Mouse (Mus musculus) forebrain, embryonic 11.5 days (tissue): ENCODE measurements around the gene Dlgap4. TPM values are rescaled to one million over a fixed set of nuclear protein-coding genes. Genes with fewer than 3 reads are reported as not detected.
A peak's percentile ranks its signal among the peaks of the same experiment; 100 is the strongest.
"Not testable (repeated sequence)": the region's sequence is repeated elsewhere in the genome, so short reads cannot be mapped to it uniquely, and the experiment has no call there.

Experiments used
- ATAC-seq: fragments of 200-750 bp; cut with Nextera tagmentation; replicated peaks from 2 replicates; pipeline ENCODE4 v1.8.0; 2017; ENCODE audit warnings: moderate TSS enrichment; ENCODE audit not compliant: low FRiP score
- DNase-seq: peaks from one replicate; pipeline ENCODE4 v3.0.0-alpha.2; 2017; ENCODE audit warnings: low spot score
- H3K27ac ChIP-seq: fragments of 300-500 bp; sonication (generic); 2 replicates; pipeline ENCODE4 v1.5.1; 2014; ENCODE audit warnings: low read depth, low read length
- H3K27me3 ChIP-seq: fragments of 300-500 bp; sonication (generic); 2 replicates; pipeline ENCODE4 v1.6.1; 2014; ENCODE audit warnings: mild to moderate bottlenecking, low read length, mixed read lengths; ENCODE audit not compliant: control insufficient read depth, insufficient read depth
- H3K36me3 ChIP-seq: fragments of 300-500 bp; sonication (generic); 2 replicates; pipeline ENCODE4 v1.6.1; 2014; ENCODE audit warnings: mild to moderate bottlenecking, low read length, moderate library complexity, mixed read lengths; ENCODE audit not compliant: control insufficient read depth, insufficient read depth
- H3K4me1 ChIP-seq: fragments of 300-500 bp; sonication (generic); replicated peaks from 2 replicates; pipeline ENCODE4 v1.6.1; 2014; ENCODE audit warnings: low read length, mixed read lengths; ENCODE audit not compliant: control insufficient read depth, insufficient read depth
- H3K4me2 ChIP-seq: fragments of 300-500 bp; sonication (generic); 2 replicates; pipeline ENCODE4 v1.6.1; 2014; ENCODE audit warnings: low read depth, mild to moderate bottlenecking, low read length, moderate library complexity, mixed read lengths; ENCODE audit not compliant: severe bottlenecking
- H3K4me3 ChIP-seq: fragments of 300-500 bp; sonication (generic); 2 replicates; pipeline ENCODE4 v1.5.1; 2014; ENCODE audit warnings: low read depth, low read length
- H3K9ac ChIP-seq: fragments of 300-500 bp; sonication (generic); 2 replicates; pipeline ENCODE4 v1.6.1; 2014; ENCODE audit warnings: low read length
- H3K9me3 ChIP-seq: fragments of 300-500 bp; sonication (generic); 2 replicates; pipeline ENCODE4 v1.6.1; 2016; ENCODE audit warnings: low read length, mixed read lengths; ENCODE audit not compliant: control insufficient read depth
- WGBS: fragments of 180-500 bp; shearing (Covaris S2); extraction: QIAGEN DNeasy Blood & Tissue Kit; methylation state at CpG from one replicate; pipeline ENCODE4 v1.1.7; 2014; 5-methylcytosine and 5-hydroxymethylcytosine counted together
- polyA plus RNA-seq: library from polyadenylated mRNA; unstranded; fragments of >200 nt; fragmentation: Nextera tagmentation; extraction: Ambion mirVana; gene quantifications from 2 replicates; pipeline ENCODE4 v1.2.1, GENCODE M21; 2014

Dlgap4 gene
- polyA plus RNA-seq, 1 experiment from 2014 or later = 140 TPM

DNA sequence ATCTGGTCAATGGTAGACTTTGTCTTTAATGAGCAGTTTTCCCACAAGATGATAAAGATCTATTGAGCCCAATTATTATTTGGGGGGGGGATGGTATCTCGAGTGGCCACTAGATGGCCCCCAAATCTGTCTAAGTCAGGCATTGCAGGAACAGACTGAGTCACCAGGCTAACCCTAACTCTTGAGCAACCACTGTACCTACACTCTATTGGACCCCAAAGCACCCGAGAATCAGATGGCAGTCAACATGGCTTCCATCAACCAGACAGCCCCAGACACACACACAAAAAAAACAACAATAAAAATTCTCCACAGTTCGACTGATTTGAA lies 174.2 kb downstream of the Dlgap4 start:
- no peak overlapping the region for H3K9ac ChIP-seq
- ATAC-seq (no peak), DNase-seq (no peak)
- no peaks in the 10 kb centered on the region for H3K36me3 ChIP-seq
- 45% methylated on average over 3 of the region's 3 CpGs for WGBS
- no peaks in the 10 kb centered on the region for H3K27me3 ChIP-seq
- H3K9me3 ChIP-seq = peaks cover 4% of the 10 kb centered on the region; the same call in 1 of the 2 replicates
- no peak overlapping the region for H3K4me2 ChIP-seq
- H3K27ac ChIP-seq = no peak overlapping the region
- no peak overlapping the region for H3K4me3 ChIP-seq
- no peaks in the 10 kb centered on the region for H3K4me1 ChIP-seq

DNA sequence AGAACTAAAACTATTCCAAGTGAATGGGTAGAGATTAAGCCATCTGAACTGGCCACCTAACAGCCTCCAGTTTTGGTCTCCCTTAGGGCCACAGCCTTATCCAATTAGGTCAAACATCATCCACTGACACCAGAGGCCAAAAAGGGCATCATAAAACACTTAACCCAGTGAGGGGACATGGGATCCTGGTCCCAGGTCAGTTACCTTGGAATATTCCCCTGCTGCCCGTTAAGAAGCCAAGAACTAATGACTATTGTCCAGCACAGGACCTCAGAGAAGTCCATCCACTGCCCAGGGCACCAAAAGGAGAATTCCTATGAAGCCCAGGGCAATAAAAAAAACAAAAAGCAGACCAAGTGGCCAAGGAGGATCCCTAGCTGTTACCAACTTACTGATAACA lies 175.3 kb downstream of the Dlgap4 start:
- H3K4me1 ChIP-seq = no peaks in the 10 kb centered on the region
- 63% methylated on average over 1 of the region's 1 CpGs for WGBS
- peaks cover 4% of the 10 kb centered on the region; the same call in 1 of the 2 replicates for H3K9me3 ChIP-seq
- H3K36me3 ChIP-seq = no peaks in the 10 kb centered on the region
- no peak for DNase-seq
- no peak overlapping the region for H3K9ac ChIP-seq
- H3K27ac ChIP-seq = no peak overlapping the region
- no peaks in the 10 kb centered on the region for H3K27me3 ChIP-seq
- ATAC-seq = no peak
- H3K4me2 ChIP-seq = no peak overlapping the region
- H3K4me3 ChIP-seq = no peak overlapping the region

DNA sequence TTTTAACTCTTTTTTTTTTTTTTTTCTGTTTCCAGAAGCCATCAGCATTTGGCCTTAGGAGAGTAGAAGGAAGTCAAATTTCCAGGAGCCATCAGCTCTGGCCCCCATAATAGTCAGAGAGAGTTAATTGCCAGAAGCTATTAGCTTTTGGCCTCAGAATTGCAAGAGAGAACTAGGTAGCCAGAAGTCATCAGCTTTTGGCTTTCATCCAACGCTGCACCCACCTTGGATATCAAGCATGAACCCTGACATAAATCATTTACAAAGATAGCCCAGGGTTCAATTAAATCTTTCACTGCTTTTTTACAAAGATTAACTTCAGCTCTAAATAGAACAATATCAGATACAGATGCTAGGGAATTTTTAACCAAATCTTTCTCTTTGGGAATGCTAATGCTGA lies 185.0 kb downstream of the Dlgap4 start:
- 89% methylated on average over 1 of the region's 1 CpGs for WGBS
- Histone ChIP-seq H3K9me3 (no peaks in the 10 kb centered on the region; the same call in 1 of the 2 replicates), H3K36me3 (no peaks in the 10 kb centered on the region), H3K27ac (no peak overlapping the region), H3K4me1 (no peaks in the 10 kb centered on the region), H3K27me3 (no peaks in the 10 kb centered on the region), H3K9ac (no peak overlapping the region), H3K4me3 (no peak overlapping the region), H3K4me2 (no peak overlapping the region)
- ATAC-seq (no peak), DNase-seq (no peak)

DNA sequence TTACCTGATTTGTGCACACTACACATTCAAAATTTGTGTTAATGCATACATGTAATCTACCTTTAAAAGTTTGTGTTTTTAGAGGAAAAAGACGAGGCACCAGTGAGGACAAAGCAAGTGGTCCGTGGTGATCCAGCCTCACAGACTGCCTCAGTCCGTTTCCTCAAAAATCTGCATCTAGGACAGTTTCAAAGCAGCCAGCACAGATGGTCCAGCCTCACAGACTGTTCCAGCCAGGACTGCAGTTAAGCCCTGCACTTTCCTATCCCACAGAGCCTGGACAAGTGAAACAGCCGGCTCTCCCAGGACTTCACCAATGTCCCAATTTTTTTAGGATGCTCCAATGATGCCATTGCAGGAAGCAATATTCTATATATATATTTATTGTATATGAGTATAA lies 187.5 kb downstream of the Dlgap4 start:
- WGBS = 70% methylated on average over 4 of the region's 4 CpGs
- DNase-seq (no peak), ATAC-seq (no peak)
- no peaks in the 10 kb centered on the region for H3K27me3 ChIP-seq
- H3K4me2 ChIP-seq = no peak overlapping the region
- H3K9ac ChIP-seq = no peak overlapping the region
- H3K36me3 ChIP-seq = no peaks in the 10 kb centered on the region
- H3K4me1 ChIP-seq = no peaks in the 10 kb centered on the region
- no peak overlapping the region for H3K27ac ChIP-seq
- H3K4me3 ChIP-seq = no peak overlapping the region
- H3K9me3 ChIP-seq = no peaks in the 10 kb centered on the region; the same call in 1 of the 2 replicates

DNA sequence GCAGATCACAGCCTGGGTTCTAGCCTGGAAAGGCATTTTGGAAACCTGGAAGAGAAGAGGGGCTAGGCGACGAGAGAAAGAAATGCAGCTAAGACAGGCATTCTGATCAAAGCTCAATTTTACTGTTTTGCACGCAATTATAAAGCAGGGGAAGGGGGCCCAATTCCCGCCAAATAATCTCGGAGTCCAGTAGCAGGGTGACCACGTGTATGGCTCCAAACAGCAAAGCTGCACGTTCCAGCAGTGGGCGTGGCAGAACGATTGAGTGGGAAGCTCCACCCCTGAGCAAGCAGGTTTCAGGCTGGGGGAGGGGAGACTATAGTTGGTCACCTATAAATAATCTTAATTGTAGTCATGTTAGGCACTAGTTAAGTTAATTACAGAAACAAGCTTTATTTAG lies 188.6 kb downstream of the Dlgap4 start:
- H3K4me3 ChIP-seq, H3K27ac ChIP-seq, H3K9me3 ChIP-seq, DNase-seq, H3K36me3 ChIP-seq, H3K9ac ChIP-seq, H3K4me1 ChIP-seq, ATAC-seq, H3K27me3 ChIP-seq, H3K4me2 ChIP-seq: not testable (repeated sequence)
- 53% methylated on average over 9 of the region's 9 CpGs for WGBS

DNA sequence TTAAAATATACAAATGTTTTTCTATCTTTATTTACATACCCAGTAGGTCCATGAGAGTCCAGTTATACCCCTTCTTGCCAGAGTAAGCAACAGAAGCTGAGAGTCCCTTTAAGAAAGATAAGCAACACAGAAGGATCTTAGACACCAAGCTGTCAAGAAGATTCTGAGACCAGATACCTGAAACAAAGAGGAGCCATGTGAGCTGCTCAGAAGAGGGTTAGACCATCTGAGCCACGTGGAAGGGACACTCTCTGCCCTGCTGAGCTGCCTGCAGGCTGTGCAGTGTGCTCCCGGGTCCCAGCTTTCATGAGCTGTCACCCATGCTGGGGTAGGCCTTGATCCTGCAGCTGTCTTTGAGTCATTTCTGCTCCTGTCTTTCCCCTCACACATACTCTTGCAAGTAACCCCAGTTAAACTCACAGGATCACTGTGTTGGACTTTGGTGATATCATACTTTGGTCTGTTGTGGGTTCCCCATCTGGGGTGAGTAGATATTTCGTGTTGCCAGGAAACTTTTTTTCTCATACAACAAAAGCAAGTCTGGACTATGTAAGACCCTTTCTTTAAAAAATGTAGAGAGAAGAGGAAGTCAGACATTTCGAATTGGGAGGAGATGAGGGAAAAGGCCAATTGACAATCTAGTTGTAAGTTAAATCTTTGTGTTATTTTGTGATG lies 190.3 kb downstream of the Dlgap4 start:
- no peak overlapping the region for H3K4me3 ChIP-seq
- no peak overlapping the region for H3K27ac ChIP-seq
- no peak for ATAC-seq
- no peaks in the 10 kb centered on the region for H3K9me3 ChIP-seq
- DNase-seq = no peak
- no peak overlapping the region for H3K9ac ChIP-seq
- H3K36me3 ChIP-seq = no peaks in the 10 kb centered on the region
- no peak overlapping the region for H3K4me2 ChIP-seq
- WGBS = 64% methylated on average over 4 of the region's 4 CpGs
- no peaks in the 10 kb centered on the region for H3K4me1 ChIP-seq
- H3K27me3 ChIP-seq = no peaks in the 10 kb centered on the region

DNA sequence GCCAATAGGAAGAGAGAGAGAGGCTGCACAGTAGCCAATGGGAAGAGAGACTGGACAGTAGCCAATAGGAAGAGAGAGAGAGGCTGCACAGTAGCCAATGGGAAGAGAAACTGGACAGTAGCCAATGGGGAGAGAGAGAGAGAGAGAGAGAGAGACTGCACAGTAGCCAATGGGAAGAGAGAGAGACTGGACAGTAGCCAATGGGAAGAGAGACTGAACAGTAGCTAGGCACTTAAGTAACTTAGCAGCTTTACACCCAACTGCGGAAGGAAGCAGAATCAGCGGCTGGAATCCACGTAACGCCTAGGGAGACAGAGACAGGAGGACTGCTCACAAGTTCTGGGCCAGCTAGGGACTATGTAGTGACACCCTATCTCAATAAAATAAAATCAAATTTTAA lies 191.1 kb downstream of the Dlgap4 start:
- no peaks in the 10 kb centered on the region for H3K4me1 ChIP-seq
- H3K36me3 ChIP-seq = no peaks in the 10 kb centered on the region
- H3K4me2 ChIP-seq = no peak overlapping the region
- ATAC-seq = no peak
- H3K9ac ChIP-seq = no peak overlapping the region
- H3K4me3 ChIP-seq = no peak overlapping the region
- no peak for DNase-seq
- WGBS = 88% methylated on average over 4 of the region's 4 CpGs
- no peak overlapping the region for H3K27ac ChIP-seq
- H3K27me3 ChIP-seq = no peaks in the 10 kb centered on the region
- H3K9me3 ChIP-seq = no peaks in the 10 kb centered on the region

DNA sequence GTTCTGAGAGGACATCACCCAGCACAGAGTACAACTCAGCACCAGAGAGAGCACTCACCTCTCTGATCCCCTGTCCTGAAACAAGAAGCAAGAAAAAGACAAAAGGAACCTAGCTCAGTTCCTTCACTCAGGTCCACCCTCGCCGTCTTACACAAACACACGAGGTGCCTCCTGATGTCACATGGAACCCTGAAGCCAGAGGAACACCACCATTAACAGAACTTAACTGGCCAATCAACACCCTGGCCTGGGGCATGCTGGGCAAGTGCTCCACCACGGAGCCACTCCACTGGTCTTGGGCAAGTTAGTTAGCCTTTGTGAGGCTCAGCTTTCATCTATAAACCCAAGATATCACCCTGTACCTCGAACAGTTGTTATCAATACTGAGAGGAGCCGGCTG lies 193.4 kb downstream of the Dlgap4 start:
- H3K27me3 ChIP-seq = no peaks in the 10 kb centered on the region
- H3K4me3 ChIP-seq = no peak overlapping the region
- no peaks in the 10 kb centered on the region for H3K36me3 ChIP-seq
- H3K9ac ChIP-seq = no peak overlapping the region
- DNase-seq = no peak
- H3K27ac ChIP-seq = no peak overlapping the region
- no peak for ATAC-seq
- H3K4me1 ChIP-seq = no peaks in the 10 kb centered on the region
- H3K4me2 ChIP-seq = no peak overlapping the region
- WGBS = 69% methylated on average over 6 of the region's 6 CpGs
- H3K9me3 ChIP-seq = no peaks in the 10 kb centered on the region

DNA sequence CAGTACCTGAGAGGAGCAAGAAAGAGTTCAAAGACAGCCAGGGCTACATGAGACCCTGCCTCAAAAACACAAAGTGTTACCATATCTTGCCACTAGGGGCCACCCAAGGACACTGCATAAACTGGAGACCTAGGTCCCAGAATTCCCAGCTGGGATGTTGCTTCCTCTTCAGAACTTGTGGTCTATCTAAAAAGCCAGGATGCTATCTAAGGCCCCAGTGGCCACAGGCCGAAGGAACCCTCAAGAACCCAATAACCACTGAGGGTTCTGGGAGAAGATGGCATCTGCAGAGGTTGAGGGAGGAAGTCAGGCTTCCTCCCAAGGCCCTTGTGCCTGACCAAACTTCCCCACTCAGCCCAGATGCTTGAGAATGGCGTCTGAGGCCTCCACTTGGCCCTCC lies 196.1 kb downstream of the Dlgap4 start:
- Histone ChIP-seq H3K36me3 (no peaks in the 10 kb centered on the region), H3K9me3 (no peaks in the 10 kb centered on the region), H3K9ac (no peak overlapping the region), H3K27ac (no peak overlapping the region), H3K4me3 (no peak overlapping the region), H3K4me1 (no peaks in the 10 kb centered on the region), H3K4me2 (no peak overlapping the region), H3K27me3 (no peaks in the 10 kb centered on the region)
- 0 out of 2 replicates have a peak, but pooled peaks have one; percentile 39 for ATAC-seq
- peak; percentile 79 for DNase-seq
- WGBS = 71% methylated on average over 2 of the region's 2 CpGs
